Mouse (Mus musculus): Measurements from ENCODE around the gene Hist1h2af. TPM values are rescaled to one million over a fixed set of nuclear protein-coding genes. Genes with fewer than 3 reads are reported as not detected.

Gene Hist1h2af
- polyA plus RNA-seq, 1 experiment from 2014 or later: 7.8 TPM

- Histone ChIP-seq H3K27me3 (ENCODE audit: control insufficient read depth, insufficient read depth, low read length) (no peaks in the 10 kb centered on the region), H3K9ac (replicated peaks; ENCODE audit: low read length) (no peak overlapping the region), H3K4me3 (ENCODE audit: low read depth, low read length) (no peak overlapping the region), H3K36me3 (replicated peaks; ENCODE audit: control insufficient read depth, insufficient read depth, low read depth, low read length) (no peaks in the 10 kb centered on the region), H3K27ac (replicated peaks; ENCODE audit: low read depth, low read length) (no peak overlapping the region), H3K9me3 (replicated peaks; ENCODE audit: control insufficient read depth, low read length) (no peaks in the 10 kb centered on the region), H3K4me1 (ENCODE audit: control insufficient read depth, insufficient read depth, low read length) (no peaks in the 10 kb centered on the region), H3K4me2 (ENCODE audit: low read depth, low read length) (no peak overlapping the region)
- no peak for DNase-seq (ENCODE audit: low spot score)
- no peak for ATAC-seq (replicated peaks; ENCODE audit: insufficient number of reproducible peaks, low FRiP score, low TSS enrichment, low read depth)
- WGBS: 61% methylated on average over 5 of the region's 5 CpGs
These were observed 9.7 kb upstream of the Hist1h2af start for GRCm38 (mm10) chr13:23523976-23524375.

DNA sequence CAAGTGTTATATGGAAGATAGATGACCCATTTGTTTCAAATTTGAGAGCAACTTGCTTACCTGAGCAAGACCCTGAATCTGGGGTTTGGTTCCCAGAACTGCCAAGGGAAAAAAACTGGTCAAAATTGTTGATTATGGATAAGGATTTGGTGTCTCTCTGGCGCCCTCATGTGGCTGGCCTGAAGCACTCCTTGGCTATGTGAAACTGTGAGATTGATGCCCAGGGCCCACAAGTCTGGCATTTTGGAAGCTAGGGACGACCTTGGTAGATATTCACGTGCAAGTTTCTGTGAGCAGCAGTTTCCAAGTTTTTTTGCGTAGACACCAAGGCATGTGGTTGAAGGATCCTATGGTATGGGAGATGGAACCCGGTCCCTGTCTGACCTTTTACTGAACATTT lies 9.1 kb upstream of the Hist1h2af start:
- 0 out of 2 replicates have a peak, but pooled peaks have one; percentile 29 for ATAC-seq (replicated peaks; ENCODE audit: insufficient number of reproducible peaks, low FRiP score, low TSS enrichment, low read depth)
- Histone ChIP-seq H3K4me2 (ENCODE audit: low read depth, low read length) (no peak overlapping the region), H3K9ac (replicated peaks; ENCODE audit: low read length) (no peak overlapping the region), H3K4me1 (ENCODE audit: control insufficient read depth, insufficient read depth, low read length) (no peaks in the 10 kb centered on the region), H3K27ac (replicated peaks; ENCODE audit: low read depth, low read length) (no peak overlapping the region), H3K4me3 (ENCODE audit: low read depth, low read length) (no peak overlapping the region), H3K9me3 (replicated peaks; ENCODE audit: control insufficient read depth, low read length) (no peaks in the 10 kb centered on the region), H3K36me3 (replicated peaks; ENCODE audit: control insufficient read depth, insufficient read depth, low read depth, low read length) (no peaks in the 10 kb centered on the region), H3K27me3 (ENCODE audit: control insufficient read depth, insufficient read depth, low read length) (no peaks in the 10 kb centered on the region)
- 4% methylated on average over 5 of the region's 5 CpGs for WGBS
- DNase-seq (ENCODE audit: low spot score): peak; percentile 90

GRCm38 (mm10) chr13:23525901-23526300 lies 7.8 kb upstream of the Hist1h2af start:
- H3K9me3 ChIP-seq (replicated peaks; ENCODE audit: control insufficient read depth, low read length): no peaks in the 10 kb centered on the region
- H3K4me2 ChIP-seq (ENCODE audit: low read depth, low read length): peak overlapping the region; percentile 36
- H3K27me3 ChIP-seq (ENCODE audit: control insufficient read depth, insufficient read depth, low read length): no peaks in the 10 kb centered on the region
- H3K27ac ChIP-seq (replicated peaks; ENCODE audit: low read depth, low read length): no peak overlapping the region
- DNase-seq (ENCODE audit: low spot score) (peak; percentile 73), ATAC-seq (replicated peaks; ENCODE audit: insufficient number of reproducible peaks, low FRiP score, low TSS enrichment, low read depth) (no peak)
- H3K36me3 ChIP-seq (replicated peaks; ENCODE audit: control insufficient read depth, insufficient read depth, low read depth, low read length): no peaks in the 10 kb centered on the region
- H3K9ac ChIP-seq (replicated peaks; ENCODE audit: low read length): peak overlapping the region; percentile 29; the same call in 1 of the 2 replicates
- 2% methylated on average over 10 of the region's 10 CpGs for WGBS
- no peaks in the 10 kb centered on the region for H3K4me1 ChIP-seq (ENCODE audit: control insufficient read depth, insufficient read depth, low read length)
- peak overlapping the region; percentile 38 for H3K4me3 ChIP-seq (ENCODE audit: low read depth, low read length)

DNA sequence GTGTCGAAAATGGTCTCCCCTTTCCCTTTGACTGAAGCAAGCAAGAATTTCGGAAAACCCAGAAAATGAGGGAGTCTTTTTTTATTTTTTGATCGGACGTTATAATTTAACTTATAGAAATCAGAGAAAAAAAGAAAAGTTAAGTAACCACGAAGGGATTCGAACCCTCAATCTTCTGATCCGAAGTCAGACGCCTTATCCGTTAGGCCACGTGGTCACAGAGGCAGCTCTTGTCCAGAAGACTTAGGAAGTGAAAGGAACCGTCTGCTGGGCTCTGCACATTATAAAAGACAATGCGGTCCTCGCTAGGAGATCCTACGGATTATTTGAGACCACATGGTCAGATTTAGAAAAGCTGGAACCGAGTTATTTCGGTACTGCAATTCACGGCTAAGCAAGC lies 7.4 kb upstream of the Hist1h2af start:
- H3K4me3 ChIP-seq (ENCODE audit: low read depth, low read length): peak overlapping the region; percentile 38
- no peaks in the 10 kb centered on the region for H3K36me3 ChIP-seq (replicated peaks; ENCODE audit: control insufficient read depth, insufficient read depth, low read depth, low read length)
- no peaks in the 10 kb centered on the region for H3K4me1 ChIP-seq (ENCODE audit: control insufficient read depth, insufficient read depth, low read length)
- no peaks in the 10 kb centered on the region for H3K27me3 ChIP-seq (ENCODE audit: control insufficient read depth, insufficient read depth, low read length)
- DNase-seq (ENCODE audit: low spot score): peak; percentile 97
- no peak for ATAC-seq (replicated peaks; ENCODE audit: insufficient number of reproducible peaks, low FRiP score, low TSS enrichment, low read depth)
- H3K9me3 ChIP-seq (replicated peaks; ENCODE audit: control insufficient read depth, low read length): no peaks in the 10 kb centered on the region
- H3K27ac ChIP-seq (replicated peaks; ENCODE audit: low read depth, low read length): no peak overlapping the region
- peak overlapping the region; percentile 43 for H3K9ac ChIP-seq (replicated peaks; ENCODE audit: low read length)
- WGBS: under 1% methylated on average over 17 of the region's 17 CpGs
- peak overlapping the region; percentile 36 for H3K4me2 ChIP-seq (ENCODE audit: low read depth, low read length)

DNA sequence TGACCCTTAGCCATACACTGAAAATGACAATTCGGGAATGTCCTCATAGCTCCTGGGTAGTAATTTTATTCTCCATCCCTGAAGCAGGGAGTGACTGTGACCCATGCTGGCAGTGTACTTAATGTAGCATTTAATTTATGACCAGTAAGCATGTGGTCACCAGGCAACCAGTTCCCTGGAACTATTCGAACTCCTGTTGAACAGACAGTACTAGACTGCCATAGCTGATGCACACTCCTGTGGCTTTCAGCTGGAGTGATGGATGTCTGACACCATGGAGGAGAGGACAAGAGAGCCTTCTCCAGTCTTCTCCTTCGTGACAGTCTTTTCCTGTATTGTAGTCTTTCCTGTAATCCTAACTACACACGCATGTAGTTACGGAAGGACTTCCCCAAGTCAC lies 4.7 kb upstream of the Hist1h2af start:
- DNase-seq (ENCODE audit: low spot score): no peak
- ATAC-seq (replicated peaks; ENCODE audit: insufficient number of reproducible peaks, low FRiP score, low TSS enrichment, low read depth): no peak
- no peak overlapping the region for H3K4me3 ChIP-seq (ENCODE audit: low read depth, low read length)
- no peaks in the 10 kb centered on the region for H3K36me3 ChIP-seq (replicated peaks; ENCODE audit: control insufficient read depth, insufficient read depth, low read depth, low read length)
- no peak overlapping the region for H3K9ac ChIP-seq (replicated peaks; ENCODE audit: low read length)
- WGBS: 87% methylated on average over 5 of the region's 5 CpGs
- no peaks in the 10 kb centered on the region for H3K4me1 ChIP-seq (ENCODE audit: control insufficient read depth, insufficient read depth, low read length)
- no peaks in the 10 kb centered on the region for H3K9me3 ChIP-seq (replicated peaks; ENCODE audit: control insufficient read depth, low read length)
- H3K27ac ChIP-seq (replicated peaks; ENCODE audit: low read depth, low read length): no peak overlapping the region
- no peaks in the 10 kb centered on the region for H3K27me3 ChIP-seq (ENCODE audit: control insufficient read depth, insufficient read depth, low read length)
- no peak overlapping the region for H3K4me2 ChIP-seq (ENCODE audit: low read depth, low read length)

DNA sequence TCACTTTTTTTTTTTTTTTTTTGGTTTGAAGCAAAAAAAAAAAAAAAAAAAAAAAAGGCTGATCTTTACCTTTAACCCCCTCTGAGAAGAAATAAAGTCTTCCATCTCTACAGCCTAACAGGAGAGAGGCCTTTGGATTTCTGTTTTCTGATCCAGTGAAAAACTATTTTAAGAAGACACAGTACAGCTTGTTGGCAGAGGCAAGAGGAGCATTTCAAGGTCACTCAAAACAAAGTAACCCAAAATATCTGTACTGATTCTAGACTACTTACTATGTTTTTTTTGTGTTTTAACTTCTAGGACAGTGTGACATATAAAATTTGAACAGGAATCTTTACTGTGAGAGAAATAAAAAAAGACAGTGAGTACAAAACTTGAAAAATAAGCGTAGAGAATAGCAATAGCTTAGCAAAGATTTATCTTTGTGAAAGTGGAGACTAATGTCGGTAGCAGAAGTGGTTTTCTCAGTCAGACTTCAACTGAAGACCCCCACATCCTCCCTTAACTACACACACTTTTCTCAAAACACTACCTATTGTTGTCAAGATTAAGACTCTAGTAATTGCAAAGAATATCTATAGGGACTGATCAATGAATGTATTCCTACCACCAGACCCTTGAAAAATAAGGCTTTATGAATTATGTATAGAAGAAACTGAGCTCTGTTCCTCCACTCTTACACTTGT lies 4.1 kb upstream of the Hist1h2af start:
- Histone ChIP-seq H3K4me1 (ENCODE audit: control insufficient read depth, insufficient read depth, low read length) (no peaks in the 10 kb centered on the region), H3K36me3 (replicated peaks; ENCODE audit: control insufficient read depth, insufficient read depth, low read depth, low read length) (no peaks in the 10 kb centered on the region), H3K4me2 (ENCODE audit: low read depth, low read length) (peak overlapping the region; percentile 43), H3K4me3 (ENCODE audit: low read depth, low read length) (peak overlapping the region; percentile 56), H3K9me3 (replicated peaks; ENCODE audit: control insufficient read depth, low read length) (no peaks in the 10 kb centered on the region), H3K27me3 (ENCODE audit: control insufficient read depth, insufficient read depth, low read length) (no peaks in the 10 kb centered on the region), H3K9ac (replicated peaks; ENCODE audit: low read length) (peak overlapping the region; percentile 92), H3K27ac (replicated peaks; ENCODE audit: low read depth, low read length) (peak overlapping the region; percentile 97)
- DNase-seq (ENCODE audit: low spot score) (no peak), ATAC-seq (replicated peaks; ENCODE audit: insufficient number of reproducible peaks, low FRiP score, low TSS enrichment, low read depth) (no peak)
- 33% methylated on average over 2 of the region's 2 CpGs for WGBS

GRCm38 (mm10) chr13:23530181-23530900 lies 3.4 kb upstream of the Hist1h2af start:
- peak overlapping the region; percentile 43 for H3K4me2 ChIP-seq (ENCODE audit: low read depth, low read length)
- H3K27me3 ChIP-seq (ENCODE audit: control insufficient read depth, insufficient read depth, low read length): no peaks in the 10 kb centered on the region
- no peaks in the 10 kb centered on the region for H3K36me3 ChIP-seq (replicated peaks; ENCODE audit: control insufficient read depth, insufficient read depth, low read depth, low read length)
- peak overlapping the region; percentile 97 for H3K27ac ChIP-seq (replicated peaks; ENCODE audit: low read depth, low read length)
- DNase-seq (ENCODE audit: low spot score): peak; percentile 74
- no peaks in the 10 kb centered on the region for H3K4me1 ChIP-seq (ENCODE audit: control insufficient read depth, insufficient read depth, low read length)
- H3K9me3 ChIP-seq (replicated peaks; ENCODE audit: control insufficient read depth, low read length): no peaks in the 10 kb centered on the region
- H3K9ac ChIP-seq (replicated peaks; ENCODE audit: low read length): peak overlapping the region; percentile 92
- peak overlapping the region; percentile 56 for H3K4me3 ChIP-seq (ENCODE audit: low read depth, low read length)
- ATAC-seq (replicated peaks; ENCODE audit: insufficient number of reproducible peaks, low FRiP score, low TSS enrichment, low read depth): no peak
- under 1% methylated on average over 20 of the region's 20 CpGs for WGBS

Measured in embryonic facial prominence, embryonic 11.5 days (tissue).